Mouse (Mus musculus) liver, postnatal 0 days (tissue): Measurements from ENCODE around the gene Tada3. TPM values are rescaled to one million over a fixed set of nuclear protein-coding genes. Genes with fewer than 3 reads are reported as not detected.
A peak's percentile ranks its signal among the peaks of the same experiment; 100 is the strongest.

ENCODE experiments used
- ATAC-seq: fragments of 200-750 bp; cut with Nextera tagmentation; 2 replicates; pipeline ENCODE4 v1.8.0; 2017; ENCODE audit warnings: mild to moderate bottlenecking, moderate library complexity
- DNase-seq: peaks from one replicate; pipeline ENCODE4 v3.0.0-alpha.2; 2016
- H3K27ac ChIP-seq: fragments of 300-500 bp; sonication (generic); 2 replicates; pipeline ENCODE4 v1.5.1; 2014; ENCODE audit warnings: antibody characterized with exemption, moderate library complexity, mild to moderate bottlenecking, low read depth
- H3K27me3 ChIP-seq: fragments of 300-500 bp; sonication (generic); 2 replicates; pipeline ENCODE4 v1.6.1; 2014; ENCODE audit warnings: low read length, control low read depth, mixed read lengths; ENCODE audit not compliant: insufficient read depth
- H3K36me3 ChIP-seq: fragments of 300-500 bp; sonication (generic); replicated peaks from 2 replicates; pipeline ENCODE4 v1.6.1; 2014; ENCODE audit warnings: mild to moderate bottlenecking, control low read depth, low read length, moderate library complexity, mixed read lengths; ENCODE audit not compliant: insufficient read depth
- H3K4me1 ChIP-seq: fragments of 300-500 bp; sonication (generic); 2 replicates; pipeline ENCODE4 v1.6.1; 2014; ENCODE audit warnings: antibody characterized with exemption, mild to moderate bottlenecking, control low read depth; ENCODE audit not compliant: insufficient read depth
- H3K4me2 ChIP-seq: fragments of 300-500 bp; sonication (generic); 2 replicates; pipeline ENCODE4 v1.6.1; 2014; ENCODE audit warnings: low read depth, mild to moderate bottlenecking, low read length, moderate library complexity, mixed read lengths
- H3K4me3 ChIP-seq: fragments of 300-500 bp; sonication (generic); 2 replicates; pipeline ENCODE4 v1.5.1; 2014; ENCODE audit warnings: low read depth, low read length
- H3K9ac ChIP-seq: fragments of 300-500 bp; sonication (generic); replicated peaks from 2 replicates; pipeline ENCODE4 v1.6.1; 2014; ENCODE audit warnings: mild to moderate bottlenecking, moderate library complexity
- H3K9me3 ChIP-seq: fragments of 300-500 bp; sonication (generic); 2 replicates; pipeline ENCODE4 v1.6.1; 2016; ENCODE audit warnings: mild to moderate bottlenecking, control low read depth, low read length, mixed read lengths
- CTCF ChIP-seq: sonication (generic); IDR thresholded peaks from 2 replicates; pipeline ENCODE4 v1.5.1; 2016; ENCODE audit warnings: antibody characterized with exemption, low read depth
- EP300 ChIP-seq: IDR thresholded peaks from 2 replicates; pipeline ENCODE4 v1.6.1; 2016; ENCODE audit warnings: antibody characterized with exemption, low read depth, mild to moderate bottlenecking
- WGBS: fragments of 180-500 bp; shearing (Covaris S2); extraction: QIAGEN DNeasy Blood & Tissue Kit; methylation state at CpG from one replicate; pipeline ENCODE4 v1.1.7; 2014; ENCODE audit not compliant: insufficient replicate concordance; 5-methylcytosine and 5-hydroxymethylcytosine counted together
- polyA plus RNA-seq: library from polyadenylated mRNA; unstranded; fragments of >200 nt; fragmentation: Nextera tagmentation; extraction: Ambion mirVana; gene quantifications from 2 replicates; pipeline ENCODE4 v1.2.1, GENCODE M21; 2015

The Tada3 gene
- polyA plus RNA-seq, 1 experiment from 2014 or later: 11.9 TPM

DNA sequence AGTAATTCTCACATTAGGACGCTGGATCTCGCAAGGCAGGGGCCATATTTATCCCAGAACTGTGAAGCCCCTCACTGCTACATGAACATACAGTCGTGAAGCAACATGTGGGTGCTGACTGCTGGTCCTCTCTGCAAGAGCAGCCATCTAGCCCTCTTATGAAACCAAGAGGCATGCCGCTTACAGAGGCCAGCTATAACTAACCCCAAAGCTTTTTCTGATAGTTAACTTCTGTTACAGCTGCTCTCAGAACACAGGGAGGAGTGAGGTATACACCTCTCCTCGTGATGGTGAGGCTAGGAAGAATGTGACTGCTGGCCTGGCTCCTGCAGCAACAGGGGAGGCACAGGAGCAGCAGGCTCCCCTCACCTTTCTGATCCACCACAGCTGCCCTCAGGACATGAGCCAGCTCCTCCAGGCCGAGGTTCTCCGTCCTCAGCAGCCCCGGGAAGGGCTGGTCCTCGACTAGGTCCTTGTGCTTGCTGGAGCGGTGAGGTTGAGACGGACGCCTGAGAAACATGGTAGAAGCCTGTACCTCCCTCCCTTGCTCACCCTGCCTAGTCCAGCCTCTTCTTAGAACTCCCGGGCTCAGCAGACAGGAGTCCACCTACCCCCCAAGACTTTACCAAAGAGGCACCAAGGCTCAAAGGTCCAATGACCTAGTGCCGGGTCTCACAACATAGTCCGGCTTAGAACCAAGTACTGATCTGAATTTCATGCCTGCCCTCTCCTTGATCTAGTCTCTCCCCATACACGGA lies 40.9 kb upstream of the Tada3 start:
- Histone ChIP-seq H3K4me2 (peak overlapping the region; percentile 94), H3K9me3 (no peaks in the 10 kb centered on the region), H3K27ac (peak overlapping the region; percentile 31; the same call in 1 of the 2 replicates), H3K4me1 (peaks cover 16% of the 10 kb centered on the region), H3K36me3 (peaks cover 11% of the 10 kb centered on the region; the same call in 1 of the 2 replicates), H3K4me3 (peak overlapping the region; percentile 63), H3K27me3 (no peaks in the 10 kb centered on the region), H3K9ac (peak overlapping the region; percentile 84)
- DNase-seq: no peak
- peak; percentile 66 for ATAC-seq
- 11% methylated on average over 16 of the region's 16 CpGs for WGBS
- TF ChIP-seq EP300 (no peak), CTCF (no peak)

DNA sequence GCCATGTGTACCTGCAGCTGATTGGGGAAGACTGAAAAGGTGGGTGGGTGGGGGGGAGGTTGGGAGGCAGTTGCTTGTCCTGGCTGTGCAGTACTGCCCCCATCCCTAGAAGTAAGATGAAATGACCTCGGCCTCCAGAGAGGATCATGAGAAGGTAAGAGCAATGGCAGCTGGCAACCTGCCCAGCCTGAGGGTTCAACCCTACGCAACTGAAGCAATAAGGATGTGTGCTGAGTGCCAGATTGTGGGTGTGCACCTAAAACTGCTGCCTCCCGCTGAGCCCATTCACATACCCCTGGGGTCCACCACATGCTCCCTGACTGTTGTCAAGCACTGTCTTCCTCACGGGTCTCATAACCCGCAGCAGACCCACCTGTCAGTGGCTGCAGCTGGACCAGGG lies 38.7 kb upstream of the Tada3 start:
- no peaks in the 10 kb centered on the region for H3K9me3 ChIP-seq
- H3K9ac ChIP-seq: no peak overlapping the region
- ATAC-seq (no peak), DNase-seq (peak; percentile 31)
- WGBS: 63% methylated on average over 5 of the region's 5 CpGs
- no peaks in the 10 kb centered on the region for H3K27me3 ChIP-seq
- H3K36me3 ChIP-seq: peaks cover 11% of the 10 kb centered on the region; the same call in 1 of the 2 replicates
- TF ChIP-seq EP300: no peak
- no peak for TF ChIP-seq CTCF
- H3K27ac ChIP-seq: no peak overlapping the region
- H3K4me2 ChIP-seq: no peak overlapping the region
- no peak overlapping the region for H3K4me3 ChIP-seq
- H3K4me1 ChIP-seq: peaks cover 16% of the 10 kb centered on the region

- no peak for TF ChIP-seq EP300
- no peak for TF ChIP-seq CTCF
- no peak overlapping the region for H3K4me3 ChIP-seq
- H3K4me1 ChIP-seq: no peaks in the 10 kb centered on the region
- DNase-seq (no peak), ATAC-seq (no peak)
- peaks cover 3% of the 10 kb centered on the region for H3K36me3 ChIP-seq
- no peaks in the 10 kb centered on the region for H3K27me3 ChIP-seq
- H3K27ac ChIP-seq: no peak overlapping the region
- H3K4me2 ChIP-seq: no peak overlapping the region
- WGBS: 77% methylated on average over 1 of the region's 1 CpGs
- no peaks in the 10 kb centered on the region for H3K9me3 ChIP-seq
- H3K9ac ChIP-seq: no peak overlapping the region
These were observed 32.3 kb upstream of the Tada3 start for GRCm38 (mm10) chr6:113410001-113410400.

GRCm38 (mm10) chr6:113406683-113407082 lies 29.0 kb upstream of the Tada3 start:
- Histone ChIP-seq H3K9ac (no peak overlapping the region), H3K4me1 (no peaks in the 10 kb centered on the region), H3K27me3 (no peaks in the 10 kb centered on the region), H3K9me3 (no peaks in the 10 kb centered on the region), H3K4me2 (no peak overlapping the region), H3K4me3 (no peak overlapping the region), H3K27ac (no peak overlapping the region), H3K36me3 (peaks cover 3% of the 10 kb centered on the region; the same call in 1 of the 2 replicates)
- DNase-seq (no peak), ATAC-seq (no peak)
- TF ChIP-seq EP300 (no peak), CTCF (peak; percentile 47)
- 82% methylated on average over 9 of the region's 9 CpGs for WGBS

GRCm38 (mm10) chr6:113405483-113405882 lies 27.8 kb upstream of the Tada3 start:
- Histone ChIP-seq H3K27ac (no peak overlapping the region), H3K4me2 (no peak overlapping the region), H3K36me3 (peaks cover 3% of the 10 kb centered on the region; the same call in 1 of the 2 replicates), H3K9me3 (no peaks in the 10 kb centered on the region), H3K4me1 (no peaks in the 10 kb centered on the region), H3K9ac (no peak overlapping the region), H3K4me3 (no peak overlapping the region), H3K27me3 (no peaks in the 10 kb centered on the region)
- TF ChIP-seq EP300 (no peak), CTCF (no peak)
- ATAC-seq (no peak), DNase-seq (no peak)
- 79% methylated on average over 6 of the region's 6 CpGs for WGBS

DNA sequence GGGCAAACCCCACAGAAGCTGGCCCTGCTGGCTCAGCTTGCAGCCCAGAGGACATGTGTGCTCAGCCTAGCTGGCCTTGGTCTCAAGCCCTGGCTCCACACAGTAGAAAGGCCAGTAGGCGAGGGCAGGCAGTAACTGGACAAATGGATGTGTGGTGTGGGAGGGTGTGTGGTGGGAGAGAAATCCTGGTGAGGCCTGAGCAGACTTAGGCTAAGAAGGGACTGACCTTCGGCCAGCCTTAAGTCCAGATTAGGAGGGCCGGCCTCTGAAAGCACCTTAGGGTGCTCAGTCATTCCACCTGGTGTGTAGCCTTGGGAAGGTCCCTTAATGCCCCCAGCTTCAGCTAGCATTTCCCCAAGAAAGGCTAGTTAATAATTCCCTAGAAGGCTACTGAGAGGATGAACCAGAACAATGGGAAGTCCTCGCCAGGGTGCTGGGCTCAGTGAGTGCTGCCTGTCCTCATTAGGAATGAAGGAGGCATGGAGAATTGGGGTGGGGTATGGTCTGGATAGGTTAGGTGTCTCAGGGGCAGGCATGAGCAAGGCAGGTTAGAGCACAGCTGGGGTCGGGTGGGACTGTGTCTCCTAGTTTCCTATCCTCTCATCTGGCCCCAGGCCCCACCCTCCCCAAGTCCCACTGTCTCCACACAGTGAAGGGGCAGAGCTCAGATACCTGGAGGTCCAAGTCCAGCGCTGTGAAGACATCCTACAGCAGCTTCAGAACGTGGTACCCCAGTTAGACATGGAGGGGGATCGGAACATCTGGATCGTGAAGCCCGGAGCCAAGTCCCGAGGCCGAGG lies 27.2 kb upstream of the Tada3 start:
- no peaks in the 10 kb centered on the region for H3K9me3 ChIP-seq
- TF ChIP-seq EP300 (no peak), CTCF (no peak)
- H3K36me3 ChIP-seq: peaks cover 3% of the 10 kb centered on the region; the same call in 1 of the 2 replicates
- no peak for DNase-seq
- no peak overlapping the region for H3K9ac ChIP-seq
- no peaks in the 10 kb centered on the region for H3K27me3 ChIP-seq
- H3K4me1 ChIP-seq: no peaks in the 10 kb centered on the region
- WGBS: 71% methylated on average over 12 of the region's 12 CpGs
- no peak for ATAC-seq
- no peak overlapping the region for H3K4me3 ChIP-seq
- no peak overlapping the region for H3K27ac ChIP-seq
- H3K4me2 ChIP-seq: no peak overlapping the region
